Mouse (Mus musculus): ENCODE measurements around the gene Carmil2.

DNA sequence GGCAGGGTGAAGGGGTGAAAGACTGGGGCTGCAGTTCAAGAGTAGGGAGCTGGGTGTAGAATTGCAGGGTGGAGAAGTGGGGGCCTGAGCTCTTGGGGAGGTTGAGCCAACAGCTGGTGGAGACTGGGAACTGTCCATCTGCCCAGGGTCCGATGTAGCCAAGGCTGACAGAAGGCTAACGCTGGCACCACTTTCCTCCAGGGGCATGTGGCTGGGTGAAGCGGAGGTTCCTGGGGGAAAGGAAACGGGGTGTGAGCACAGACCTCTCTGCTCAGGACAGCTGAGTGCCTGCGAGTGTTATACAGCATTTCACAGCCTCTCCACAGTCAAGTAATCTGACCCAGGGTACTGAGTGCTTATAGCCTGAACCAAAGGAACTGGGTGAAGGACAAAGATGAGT lies 12.7 kb downstream of the Carmil2 start:
- no peak for TF ChIP-seq POLR2A (IDR thresholded peaks at IDR 0.05; ENCODE audit: extremely low read depth, insufficient read depth, low read length)
- no peak for TF ChIP-seq CTCF (IDR thresholded peaks at IDR 0.05; ENCODE audit: extremely low read depth, insufficient read depth, low read length)
